Mouse (Mus musculus) cerebellum, adult 2 months (tissue): ENCODE results near the gene Mocs1. TPM values are rescaled to one million over a fixed set of nuclear protein-coding genes. Genes with fewer than 3 reads are reported as not detected.

Source experiments
- DNase-seq, 2 experiments: peaks; one replicate each; pipeline ENCODE4 v3.0.0; 2021
- H3K27ac ChIP-seq: fragments of 200-500 bp; 2 replicates; pipeline ENCODE4 v1.5.1; 2012; ENCODE audit warnings: low read length, control low read depth, inconsistent platforms; ENCODE audit not compliant: insufficient read depth
- H3K27me3 ChIP-seq: fragments of 200-500 bp; 2 replicates; pipeline ENCODE4 v1.6.1; 2012; ENCODE audit warnings: inconsistent platforms, mild to moderate bottlenecking, low read length, moderate library complexity; ENCODE audit not compliant: control insufficient read depth, insufficient read depth
- H3K4me1 ChIP-seq: fragments of 200-500 bp; 2 replicates; pipeline ENCODE4 v1.6.1; 2011; ENCODE audit warnings: low read length; ENCODE audit not compliant: control insufficient read depth, insufficient read depth
- H3K4me3 ChIP-seq: fragments of 200-500 bp; replicated peaks from 2 replicates; pipeline ENCODE3; 2011; ENCODE audit warnings: mild to moderate bottlenecking, low read depth, low read length, control low read depth; ENCODE audit not compliant: insufficient read depth
- CTCF ChIP-seq: fragments of 200-500 bp; IDR thresholded peaks from 2 replicates; pipeline ENCODE4 v1.5.1; 2011; ENCODE audit warnings: low read depth, mild to moderate bottlenecking, control low read depth, low read length, moderate library complexity, borderline replicate concordance; ENCODE audit not compliant: insufficient read depth
- POLR2A ChIP-seq: fragments of 200-500 bp; IDR thresholded peaks from 2 replicates; pipeline ENCODE4 v1.6.1; 2011; ENCODE audit warnings: low read length, control low read depth, borderline replicate concordance; ENCODE audit not compliant: insufficient read depth
- WGBS: fragments of 180-500 bp; shearing (Covaris S2); methylation state at CpG from one replicate; pipeline ENCODE4 v1.1.7; 2018; 5-methylcytosine and 5-hydroxymethylcytosine counted together
- polyA plus RNA-seq: library from polyadenylated mRNA; depleted of rRNA; stranded (reverse); fragments of >200 nt; gene quantifications from 2 replicates; pipeline ENCODE4 v1.2.3, GENCODE M21; 2012

The Mocs1 gene
- polyA plus RNA-seq, 1 experiment, result 14.4 TPM

DNA sequence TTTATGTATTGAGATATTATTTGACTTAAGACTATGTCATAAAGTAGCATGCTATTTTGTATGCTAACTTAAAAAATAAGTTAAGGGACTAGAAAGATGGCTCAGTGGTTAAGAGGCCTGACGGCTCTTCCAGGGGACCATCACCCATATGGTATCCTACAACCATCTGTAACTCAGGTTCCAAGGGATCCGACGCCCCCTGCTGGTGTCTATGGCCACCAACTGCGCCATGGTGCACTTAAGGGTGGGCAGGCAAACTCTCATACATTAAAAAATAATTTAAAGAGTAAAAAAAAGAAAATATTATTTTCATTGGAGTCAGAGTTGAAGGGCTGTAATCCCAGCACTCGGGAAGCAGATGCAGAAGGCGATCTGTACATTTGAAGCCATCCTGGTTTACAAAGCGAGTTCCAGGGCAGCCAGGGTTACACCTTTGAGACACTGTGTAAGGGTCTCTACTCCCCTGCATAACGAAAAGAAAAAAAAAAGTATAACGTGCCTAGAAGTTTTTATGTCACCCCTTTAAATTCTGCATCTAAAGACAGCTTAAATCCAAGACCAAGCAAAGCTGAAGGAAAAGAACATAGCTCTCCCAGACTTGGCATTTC, 427 bp upstream of the Mocs1 start:
- Histone ChIP-seq H3K27me3 (no peaks in the 10 kb centered on the region), H3K4me1 (peaks cover 13% of the 10 kb centered on the region), H3K4me3 (peak overlapping the region; percentile 61), H3K27ac (no peak overlapping the region)
- TF ChIP-seq CTCF, result no peak
- TF ChIP-seq POLR2A, result no peak
- 17% methylated on average over 9 of the region's 9 CpGs for WGBS
- peak; percentile 38 to 44 for DNase-seq

DNA sequence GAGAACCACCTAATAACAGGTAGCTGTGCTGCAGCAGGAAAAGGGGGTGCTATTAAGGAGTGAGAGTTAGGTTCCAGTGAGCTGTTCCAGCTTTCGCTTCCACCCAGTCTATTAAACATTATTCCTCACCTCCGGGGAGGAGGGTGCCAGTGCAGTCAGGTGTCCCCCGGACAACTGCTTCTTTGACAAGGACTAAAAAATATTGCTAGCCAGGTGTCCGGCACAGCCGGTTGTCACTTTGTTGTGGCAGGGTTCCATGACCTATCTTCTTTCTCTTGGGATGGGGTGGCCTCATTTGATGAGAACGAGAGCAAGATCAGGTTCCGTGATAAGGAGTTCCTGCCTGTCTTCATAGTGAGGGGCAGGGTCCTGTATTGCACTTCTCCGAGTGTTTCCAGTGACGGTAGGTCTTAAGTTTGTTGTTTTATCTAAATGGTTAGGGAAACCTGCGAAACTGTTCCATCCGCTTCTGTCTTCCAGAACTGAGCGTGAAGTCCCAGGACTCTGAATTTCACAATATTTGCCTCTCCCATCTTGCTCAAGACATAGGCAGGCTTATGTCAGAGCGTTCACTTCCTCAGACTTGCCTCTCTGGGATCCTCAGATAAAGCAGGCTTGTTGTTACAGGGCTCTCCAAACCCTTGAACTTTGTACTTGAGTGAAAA, 721 bp downstream of the Mocs1 start:
- TF ChIP-seq CTCF, result no peak
- no peak for TF ChIP-seq POLR2A
- Histone ChIP-seq H3K4me1 (peaks cover 13% of the 10 kb centered on the region), H3K4me3 (peak overlapping the region; percentile 61), H3K27ac (peak overlapping the region; percentile 36; the same call in 1 of the 2 replicates), H3K27me3 (no peaks in the 10 kb centered on the region)
- DNase-seq, result peak; percentile 61 to 76
- WGBS, result 25% methylated on average over 13 of the region's 13 CpGs

DNA sequence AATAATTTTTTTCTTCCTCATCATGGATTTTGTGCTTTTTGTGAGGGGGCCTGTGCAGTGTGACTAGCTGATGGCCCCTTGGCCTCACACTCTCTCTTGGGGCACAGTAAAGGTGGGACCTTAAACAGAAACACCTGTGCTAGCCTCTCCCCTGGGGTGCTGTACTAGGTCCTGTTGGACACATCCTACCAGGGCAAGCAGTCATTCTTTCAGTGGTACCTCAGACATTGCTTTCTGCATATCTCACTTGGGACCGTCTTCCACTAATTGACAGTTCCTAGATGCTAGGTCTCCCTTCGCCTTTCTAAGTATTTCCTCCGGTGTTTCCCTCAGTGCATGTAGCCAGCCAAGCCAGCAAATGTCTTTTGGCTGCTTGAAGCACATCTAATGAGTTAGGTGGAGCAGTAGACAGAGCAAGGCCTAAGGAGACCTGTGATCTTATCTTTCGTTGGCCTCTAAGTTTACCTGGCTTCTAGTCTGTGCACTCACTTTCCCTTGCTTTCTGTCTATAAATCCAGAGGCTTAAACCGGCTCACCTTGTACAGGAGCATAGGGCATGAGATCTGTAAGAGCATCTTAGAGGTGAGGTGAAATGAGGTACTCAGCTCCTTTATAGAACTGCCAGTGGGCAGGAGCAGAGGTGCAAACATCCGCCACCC, 1.4 kb downstream of the Mocs1 start:
- Histone ChIP-seq H3K27me3 (no peaks in the 10 kb centered on the region), H3K4me3 (peak overlapping the region; percentile 14), H3K4me1 (peaks cover 13% of the 10 kb centered on the region), H3K27ac (no peak overlapping the region; the same call in 1 of the 2 replicates)
- no peak for DNase-seq
- WGBS, result 68% methylated on average over 6 of the region's 6 CpGs
- TF ChIP-seq CTCF (no peak), POLR2A (no peak)

DNA sequence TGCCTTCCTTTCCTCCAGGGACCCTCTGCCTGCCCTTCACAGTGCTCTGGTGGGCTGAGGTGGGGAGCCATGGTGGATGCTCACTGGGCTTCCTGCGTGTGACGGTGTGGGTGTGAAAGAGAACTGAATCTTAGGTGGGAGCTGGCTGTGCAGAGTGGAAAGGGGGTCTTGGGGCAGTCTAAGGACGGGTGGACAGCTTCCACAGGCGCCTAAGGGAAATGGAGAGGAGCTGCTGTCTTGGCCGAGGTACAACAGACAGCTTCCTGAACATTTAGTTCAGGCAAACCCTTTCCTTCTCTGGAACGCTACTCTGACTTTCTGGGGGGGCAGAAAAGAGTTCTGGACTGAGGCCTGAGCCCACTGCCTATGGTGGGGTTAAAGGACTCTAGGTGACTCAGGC, 2.0 kb downstream of the Mocs1 start:
- Histone ChIP-seq H3K27ac (no peak overlapping the region), H3K4me1 (peaks cover 13% of the 10 kb centered on the region), H3K4me3 (peak overlapping the region; percentile 14), H3K27me3 (no peaks in the 10 kb centered on the region)
- no peak for DNase-seq
- WGBS, result 70% methylated on average over 6 of the region's 6 CpGs
- no peak for TF ChIP-seq CTCF
- TF ChIP-seq POLR2A, result no peak

DNA sequence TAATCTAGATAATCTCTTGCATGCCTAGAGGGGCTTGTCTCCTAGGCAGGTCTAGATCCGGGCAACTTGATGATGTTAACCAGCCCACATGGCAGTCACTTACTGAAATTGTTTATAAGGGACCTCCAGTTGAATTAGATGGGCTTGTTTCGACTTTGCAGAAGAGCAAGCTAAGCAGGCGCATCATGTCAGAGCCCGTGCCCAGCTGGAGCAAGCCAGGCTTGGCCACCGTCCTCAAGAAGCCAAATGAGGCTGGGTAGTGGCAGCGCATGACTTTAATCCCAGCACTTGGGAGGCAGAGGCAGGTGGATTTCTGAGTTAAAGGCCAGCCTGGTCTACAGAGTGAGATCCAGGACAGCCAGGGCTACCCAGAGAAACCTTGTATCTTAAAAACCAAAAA, 3.0 kb downstream of the Mocs1 start:
- H3K27ac ChIP-seq, result no peak overlapping the region
- H3K4me3 ChIP-seq, result no peak overlapping the region
- H3K4me1 ChIP-seq, result peaks cover 13% of the 10 kb centered on the region
- H3K27me3 ChIP-seq, result no peaks in the 10 kb centered on the region
- WGBS, result 74% methylated on average over 6 of the region's 6 CpGs
- DNase-seq, result no peak
- no peak for TF ChIP-seq CTCF
- no peak for TF ChIP-seq POLR2A

DNA sequence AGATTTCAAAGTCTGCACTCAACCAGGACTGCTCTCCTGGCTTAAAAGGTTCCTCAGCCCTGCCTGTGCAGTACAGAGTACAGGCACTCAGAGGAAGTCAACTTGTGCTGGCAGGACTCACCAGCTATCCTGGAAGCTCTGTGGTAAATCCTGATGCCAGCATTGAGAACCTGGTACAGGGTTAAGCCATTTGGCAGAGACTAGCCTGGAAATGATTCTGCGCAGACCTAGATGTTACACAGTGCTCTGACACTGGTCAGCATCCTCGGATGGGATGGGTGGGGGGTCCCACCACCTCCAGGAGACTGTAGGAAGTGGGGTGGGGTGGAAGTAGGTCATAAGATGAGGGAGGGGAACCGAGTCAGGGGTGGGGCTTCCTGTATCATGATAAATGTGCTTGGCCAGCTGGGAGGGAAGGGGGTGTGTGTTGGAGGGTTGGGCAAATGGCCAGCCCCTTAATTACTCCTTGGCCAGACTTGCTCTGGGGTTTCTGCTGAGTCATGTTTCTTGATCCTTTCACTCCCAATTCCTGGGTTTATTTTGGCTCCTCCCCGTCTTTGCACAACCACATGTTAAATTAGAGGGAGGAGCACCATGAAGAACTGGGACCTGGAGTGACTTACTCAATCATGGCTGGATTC, 4.0 kb downstream of the Mocs1 start:
- no peak overlapping the region for H3K27ac ChIP-seq
- H3K27me3 ChIP-seq, result no peaks in the 10 kb centered on the region
- WGBS, result 43% methylated on average over 4 of the region's 4 CpGs
- TF ChIP-seq CTCF (no peak), POLR2A (no peak)
- peaks cover 13% of the 10 kb centered on the region for H3K4me1 ChIP-seq
- DNase-seq, result no peak
- H3K4me3 ChIP-seq, result no peak overlapping the region

DNA sequence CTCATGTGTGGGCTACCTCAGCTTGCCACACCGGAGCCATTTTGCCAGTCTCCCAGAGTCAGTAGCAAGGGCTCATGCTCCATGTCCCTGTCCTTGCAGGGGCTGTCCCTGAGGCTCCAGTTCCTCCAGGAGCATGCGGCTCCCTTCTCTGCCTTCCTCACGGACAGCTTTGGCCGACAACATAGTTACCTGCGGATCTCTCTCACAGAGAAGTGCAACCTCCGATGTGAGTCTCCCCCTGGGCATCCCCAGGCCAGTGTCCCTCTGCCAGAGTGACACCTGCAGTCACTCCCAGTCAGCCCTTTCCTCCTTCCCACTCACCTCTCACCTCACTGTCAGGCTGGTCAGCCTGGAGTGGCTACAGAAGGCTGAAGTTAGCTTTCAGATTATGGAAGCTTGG, 4.9 kb downstream of the Mocs1 start:
- WGBS, result 89% methylated on average over 6 of the region's 6 CpGs
- no peaks in the 10 kb centered on the region for H3K27me3 ChIP-seq
- H3K4me3 ChIP-seq, result no peak overlapping the region
- TF ChIP-seq POLR2A (no peak), CTCF (no peak)
- peaks cover 13% of the 10 kb centered on the region for H3K4me1 ChIP-seq
- DNase-seq, result no peak
- H3K27ac ChIP-seq, result no peak overlapping the region

DNA sequence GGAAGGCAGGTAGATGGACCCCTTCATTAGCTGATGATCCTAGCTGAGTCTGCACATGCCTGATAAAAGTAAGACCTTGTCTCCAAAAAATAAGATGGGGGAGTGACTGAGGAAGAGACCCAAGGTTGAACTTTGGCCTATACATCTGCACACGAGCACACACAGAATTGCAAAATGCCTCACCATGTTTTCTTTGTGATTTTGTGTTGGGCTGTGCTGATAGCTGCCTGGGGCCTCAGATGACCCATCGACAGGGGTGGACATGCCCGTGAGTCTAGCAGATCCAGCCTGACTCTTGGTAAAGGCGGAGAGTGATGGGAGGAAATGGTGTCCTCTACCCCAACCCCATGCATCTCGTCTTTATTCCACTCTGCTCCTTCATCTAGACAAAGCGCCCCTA, 6.1 kb downstream of the Mocs1 start:
- Histone ChIP-seq H3K4me3 (no peak overlapping the region), H3K27ac (no peak overlapping the region), H3K27me3 (no peaks in the 10 kb centered on the region), H3K4me1 (peaks cover 13% of the 10 kb centered on the region)
- 81% methylated on average over 6 of the region's 6 CpGs for WGBS
- DNase-seq, result no peak
- no peak for TF ChIP-seq CTCF
- no peak for TF ChIP-seq POLR2A
